Mouse (Mus musculus): ENCODE data around the gene Inka2.

The Inka2 gene

DNA sequence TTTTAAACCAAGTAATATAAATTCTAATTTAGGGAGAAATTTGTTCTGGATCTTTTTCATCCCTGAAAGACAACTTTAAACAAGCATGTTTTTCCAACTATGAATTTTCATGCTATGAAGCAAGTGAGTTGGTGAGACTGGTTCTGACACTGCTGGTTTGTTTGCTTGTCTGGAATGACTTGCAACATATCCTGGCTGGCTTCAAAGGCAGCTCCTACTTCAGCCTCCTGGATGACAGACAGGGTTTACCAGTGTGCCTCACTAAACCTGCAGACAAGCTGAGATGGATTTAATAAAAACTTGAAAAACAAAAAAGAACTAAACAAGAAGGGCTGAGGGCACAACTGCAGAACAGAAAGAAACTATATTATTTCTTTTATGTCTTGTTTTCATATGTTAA is 53.7 kb downstream of the Inka2 start:
- in situ Hi-C loops (cut with MboI; ENCODE audit: low pct_unique_long_range_greater_than_20kb in 1 of 2, low sequenced_read_pairs in 2 of 2, unreplicated experiment in 1 of 2) = no loop called here

DNA sequence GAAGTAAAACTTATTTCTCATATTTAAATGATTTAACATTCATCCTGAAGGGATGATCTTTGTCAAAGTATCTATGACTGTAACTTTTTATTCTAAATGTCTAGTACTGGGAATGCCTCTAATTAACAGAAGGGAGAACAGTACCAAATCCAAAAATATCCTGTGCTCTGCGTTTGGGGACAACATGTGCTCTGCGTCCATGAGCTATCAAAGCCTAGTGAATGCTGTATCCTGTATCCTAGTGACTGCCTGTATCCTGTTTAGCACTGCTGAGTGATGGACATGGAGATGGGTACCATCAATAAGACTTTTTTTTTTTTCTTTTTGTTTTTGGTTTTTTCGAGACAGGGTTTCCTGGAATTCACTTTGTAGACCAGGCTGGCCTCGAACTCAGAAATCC is 54.3 kb downstream of the Inka2 start:
- in situ Hi-C loops (cut with MboI; ENCODE audit: low pct_unique_long_range_greater_than_20kb in 1 of 2, low sequenced_read_pairs in 2 of 2, unreplicated experiment in 1 of 2) = no loop called here

DNA sequence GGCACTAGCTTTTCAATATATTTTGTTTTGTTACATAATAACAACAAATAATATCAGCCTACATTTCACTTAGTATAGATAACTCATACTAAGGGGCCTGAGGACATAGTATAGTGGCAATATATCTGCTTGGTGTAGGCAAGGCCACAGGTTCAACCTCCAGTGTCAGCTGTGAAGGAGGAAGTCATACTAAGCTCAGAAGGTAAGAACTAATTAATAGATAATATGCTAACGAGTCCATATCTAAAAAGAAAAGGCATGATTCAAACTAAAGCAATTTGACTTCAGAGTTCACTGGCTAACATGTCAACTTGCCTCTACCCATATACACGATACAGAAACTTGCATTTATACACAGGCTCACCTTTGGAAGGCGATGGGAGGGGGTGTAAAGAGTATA is 55.7 kb downstream of the Inka2 start:
- in situ Hi-C loops (cut with MboI; ENCODE audit: low pct_unique_long_range_greater_than_20kb in 1 of 2, low sequenced_read_pairs in 2 of 2, unreplicated experiment in 1 of 2) = no loop called here

DNA sequence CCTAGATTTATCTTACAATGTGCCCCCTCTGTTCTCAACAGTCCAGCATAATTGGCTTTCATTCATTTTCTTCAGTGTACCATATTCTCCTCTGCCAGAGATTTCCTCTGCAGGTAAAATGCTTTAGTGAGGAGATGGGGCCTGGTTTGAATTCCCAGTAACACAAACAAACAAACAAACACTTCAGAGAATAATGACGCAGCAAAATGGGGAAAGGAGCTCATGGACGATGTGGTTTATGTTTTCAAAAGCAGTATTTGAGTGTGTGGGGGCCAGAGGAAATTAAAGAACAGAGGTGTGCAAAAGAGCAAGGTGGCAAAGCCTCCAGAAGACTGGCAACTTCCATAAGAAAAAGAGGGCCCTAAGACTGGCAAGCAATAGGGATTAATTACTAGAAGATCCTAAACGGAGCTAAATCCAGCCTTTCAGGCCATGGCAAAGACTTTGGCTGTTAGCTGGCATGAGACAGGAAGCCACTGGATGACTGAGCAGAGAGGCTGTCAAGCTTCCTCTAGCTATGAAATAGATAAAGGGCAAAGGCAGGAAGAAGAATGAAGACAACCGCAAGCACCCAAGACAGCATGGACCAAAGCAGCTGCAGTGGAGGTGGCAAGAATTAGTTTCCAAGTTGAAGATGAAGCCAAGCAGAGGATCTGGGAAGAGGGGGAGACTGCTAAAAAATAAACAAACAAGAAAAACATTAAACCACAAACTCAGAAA is 58.9 kb downstream of the Inka2 start:
- in situ Hi-C loops (cut with MboI; ENCODE audit: low pct_unique_long_range_greater_than_20kb in 1 of 2, low sequenced_read_pairs in 2 of 2, unreplicated experiment in 1 of 2) = no loop called here

DNA sequence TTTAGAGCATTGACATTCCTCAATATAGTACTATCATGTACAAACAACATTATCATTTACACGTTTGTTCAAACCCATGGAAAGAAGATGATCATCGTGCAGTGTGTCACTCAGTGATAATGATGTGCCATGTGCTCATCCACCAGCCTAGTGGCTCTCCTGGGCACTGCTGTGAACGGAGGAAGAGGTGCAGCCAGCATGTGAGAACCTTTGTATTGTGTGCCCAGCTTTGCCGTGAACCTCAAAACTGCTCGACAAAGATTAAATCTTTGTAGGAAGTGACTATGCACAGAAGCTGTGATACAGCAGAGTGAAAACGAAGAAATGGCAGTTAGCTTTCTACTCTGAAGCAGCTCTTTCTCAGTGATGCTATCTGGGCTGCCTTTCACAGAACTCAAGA is 64.1 kb downstream of the Inka2 start:
- in situ Hi-C loops (cut with MboI; ENCODE audit: low pct_unique_long_range_greater_than_20kb in 1 of 2, low sequenced_read_pairs in 2 of 2, unreplicated experiment in 1 of 2) = no loop called here

- in situ Hi-C loops (cut with MboI; ENCODE audit: low pct_unique_long_range_greater_than_20kb in 1 of 2, low sequenced_read_pairs in 2 of 2, unreplicated experiment in 1 of 2) = no loop called here
Observed at GRCm38 (mm10) chr3:105769380-105769779, 65.0 kb downstream of the Inka2 start.
